Mouse (Mus musculus) spleen, adult 18-20 months (tissue): ENCODE results near the gene Bcl2l14.

Source experiments
- DNase-seq, 2 experiments: peaks; one replicate each; pipeline ENCODE4 v3.0.0; 2022; ENCODE audit warnings: mixed read lengths in 2 of 2

Bcl2l14 gene

DNA sequence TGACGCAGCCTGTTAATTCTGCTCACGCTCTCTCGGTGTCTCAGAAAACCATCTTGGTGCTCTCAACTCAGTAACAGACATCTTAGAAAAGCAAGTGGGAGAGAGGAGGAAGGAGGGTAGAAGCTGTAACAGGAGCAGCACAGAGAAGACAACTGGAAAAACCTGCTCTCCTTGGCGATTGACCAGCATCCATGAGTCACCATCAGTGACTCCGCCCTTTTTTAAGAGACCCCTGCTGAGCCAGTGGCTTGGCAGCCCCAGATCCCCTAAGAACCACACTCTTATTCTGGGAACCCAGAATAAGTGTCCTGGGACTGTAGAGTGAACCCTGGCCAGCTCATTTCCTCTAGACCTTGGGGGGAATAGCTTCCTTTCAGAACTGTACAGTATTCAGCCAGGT lies 11.1 kb downstream of the Bcl2l14 start:
- DNase-seq, result no peak

DNA sequence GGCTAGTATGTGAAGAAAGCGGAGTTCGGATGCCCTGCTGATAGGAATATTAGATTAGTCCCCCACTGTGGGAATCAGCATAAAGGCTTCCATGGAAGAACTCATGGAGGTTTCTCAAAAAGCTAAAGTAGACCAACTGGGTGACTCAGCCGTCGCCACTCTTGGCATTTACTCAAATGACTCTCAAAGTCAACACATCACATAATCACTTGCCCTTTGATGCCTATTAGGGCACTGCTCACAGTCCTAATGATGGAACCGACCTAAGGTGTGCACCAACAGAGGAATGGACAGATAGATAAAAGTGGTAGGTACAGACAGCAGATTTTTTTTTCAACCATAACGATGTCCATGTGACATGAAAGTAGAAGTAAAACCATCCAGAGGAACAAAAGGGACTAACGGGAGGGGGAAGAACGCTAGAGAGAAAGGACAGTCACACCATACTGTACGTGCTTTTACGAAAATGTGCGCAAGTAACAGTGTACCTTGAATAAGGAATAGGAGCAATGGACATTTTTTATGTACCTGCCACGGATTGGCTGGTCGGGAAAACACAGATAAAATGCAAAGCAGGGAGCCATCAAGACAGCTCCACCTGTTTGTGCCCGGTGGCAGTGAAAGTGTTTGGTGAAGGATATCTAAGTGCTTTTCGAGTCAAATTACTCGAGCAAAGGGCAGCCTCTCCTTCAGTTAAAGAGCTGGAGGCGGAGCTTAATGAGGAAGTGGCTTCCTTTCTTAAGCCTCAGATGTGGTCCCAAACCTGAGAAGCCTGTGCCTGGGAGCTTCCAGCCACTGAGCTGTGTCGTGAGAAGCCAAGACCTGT lies 17.8 kb downstream of the Bcl2l14 start:
- peak in 1 of 2 experiments; percentile 7 for DNase-seq

GRCm38 (mm10) chr6:134414532-134414883 lies 18.4 kb downstream of the Bcl2l14 start:
- DNase-seq, result no peak

- no peak for DNase-seq
These were observed 20.5 kb downstream of the Bcl2l14 start for GRCm38 (mm10) chr6:134416556-134417105.

GRCm38 (mm10) chr6:134417886-134418285 lies 21.8 kb downstream of the Bcl2l14 start:
- no peak for DNase-seq

DNA sequence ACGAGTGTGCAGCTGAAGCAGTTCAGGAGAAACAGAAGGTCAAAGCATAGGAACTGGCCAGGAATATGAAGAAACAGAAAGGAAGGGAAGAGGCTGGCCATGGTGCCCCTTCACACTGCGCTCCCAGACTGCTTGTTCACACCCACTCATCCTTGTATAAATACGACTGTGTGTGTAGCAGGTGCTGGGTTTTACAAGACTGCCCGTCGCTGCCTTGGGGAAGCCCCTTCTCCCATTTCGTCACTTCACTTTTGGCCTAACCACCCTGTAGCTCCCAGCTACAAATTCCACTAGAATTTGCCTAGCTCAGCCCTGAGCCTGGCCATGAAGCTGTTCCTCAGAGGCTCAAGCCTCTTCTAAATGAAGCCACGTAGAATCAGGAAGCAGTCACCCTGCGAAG lies 24.3 kb downstream of the Bcl2l14 start:
- no peak for DNase-seq

- no peak for DNase-seq
These were observed 25.8 kb downstream of the Bcl2l14 start for GRCm38 (mm10) chr6:134421921-134422320.

DNA sequence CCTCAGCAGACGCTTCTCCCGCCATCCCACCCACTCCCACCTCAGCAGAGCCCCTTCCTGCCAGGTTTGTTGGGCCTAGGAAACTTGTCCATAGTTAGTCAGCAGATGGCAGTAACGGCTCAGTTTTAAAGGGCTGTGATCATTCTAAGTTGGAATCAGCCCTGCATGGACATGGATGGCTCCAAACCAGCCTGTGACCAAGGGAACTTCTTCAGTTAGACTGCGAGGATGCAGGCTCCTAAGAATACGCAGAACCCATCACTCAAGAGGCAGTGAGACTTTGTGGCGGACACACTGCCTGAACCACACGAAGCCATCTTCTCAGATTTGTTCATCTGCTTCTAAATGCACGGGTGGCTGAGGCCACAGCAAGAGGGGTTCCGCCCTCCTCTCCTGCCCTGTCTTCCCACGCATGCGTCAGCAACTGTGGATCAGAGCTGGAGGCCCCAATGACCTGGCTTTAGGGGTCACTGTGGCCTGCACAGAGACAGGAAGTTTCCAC lies 29.1 kb downstream of the Bcl2l14 start:
- peak in 1 of 2 experiments; percentile 14 for DNase-seq

DNA sequence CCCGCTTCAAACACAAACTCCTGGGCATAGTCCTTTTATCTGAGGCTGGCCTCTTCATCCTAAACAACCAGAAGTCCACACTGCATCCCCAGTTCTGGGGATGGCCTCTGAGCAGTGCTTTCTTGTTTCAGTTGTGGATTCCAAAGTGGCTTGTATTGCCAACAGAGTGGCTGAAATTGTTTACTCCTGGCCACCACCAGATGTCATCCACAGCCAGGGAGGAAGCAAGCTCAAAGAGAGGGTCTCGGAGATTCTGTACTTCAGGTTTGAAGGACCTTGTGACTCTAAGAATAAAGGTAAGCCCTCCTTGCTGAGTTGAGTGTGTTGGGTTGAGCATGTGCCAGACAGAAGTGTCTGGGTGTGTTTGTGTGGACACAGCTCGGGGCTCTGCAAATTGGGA lies 31.0 kb downstream of the Bcl2l14 start:
- no peak for DNase-seq

GRCm38 (mm10) chr6:134428455-134428854 lies 32.3 kb downstream of the Bcl2l14 start:
- DNase-seq, result no peak

DNA sequence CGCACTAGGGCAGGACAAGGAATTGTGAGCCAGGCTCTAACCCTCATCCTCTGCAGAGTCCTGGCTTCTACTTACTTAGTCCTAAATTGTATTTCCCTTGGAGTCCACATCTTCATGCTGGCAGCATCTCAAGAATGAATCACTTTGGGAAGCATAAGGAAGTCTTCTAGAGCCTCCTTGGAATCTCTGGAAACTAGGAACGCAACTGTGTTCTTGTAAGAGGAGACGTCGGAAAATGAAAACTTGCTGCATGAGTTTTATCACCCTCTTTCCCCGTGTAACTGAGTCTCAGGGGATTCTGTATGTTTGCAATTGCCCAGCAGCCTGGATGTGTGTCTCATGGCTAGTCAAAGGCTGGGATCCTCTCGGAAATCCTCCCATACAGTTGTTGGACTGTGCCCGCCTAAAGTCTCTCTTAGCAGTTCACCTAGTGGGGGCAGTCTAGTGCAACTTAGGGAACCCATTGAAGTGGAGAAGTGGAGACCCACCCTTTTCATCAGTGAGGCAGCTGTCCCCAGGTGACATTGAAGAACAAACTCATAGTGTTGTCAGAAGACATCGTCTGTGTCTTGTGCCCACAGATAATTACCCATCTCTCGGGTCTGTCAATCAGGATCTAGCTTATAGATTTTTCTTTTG lies 34.2 kb downstream of the Bcl2l14 start:
- DNase-seq, result no peak

- DNase-seq, result no peak
These were observed 35.5 kb downstream of the Bcl2l14 start for GRCm38 (mm10) chr6:134431583-134431982.

DNA sequence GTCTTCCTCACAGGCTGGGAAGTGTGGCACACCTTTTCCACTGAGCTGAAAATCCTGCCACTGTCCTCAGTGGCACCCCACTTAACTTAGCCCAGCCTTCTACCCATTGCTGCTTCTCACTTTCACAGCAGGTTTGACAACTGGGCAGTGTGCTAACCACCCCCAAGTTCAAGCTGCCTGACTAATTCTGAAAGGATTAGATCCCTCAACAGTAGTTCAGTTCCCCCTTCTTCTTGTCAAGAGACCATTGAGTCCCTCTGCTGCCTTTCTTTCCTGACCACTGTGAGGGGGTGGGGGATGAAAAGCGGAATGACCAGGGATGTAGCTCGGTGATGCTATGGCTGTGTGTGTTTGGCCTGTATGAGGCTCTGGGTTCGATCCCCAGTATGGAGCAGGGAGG lies 37.2 kb downstream of the Bcl2l14 start:
- no peak for DNase-seq

DNA sequence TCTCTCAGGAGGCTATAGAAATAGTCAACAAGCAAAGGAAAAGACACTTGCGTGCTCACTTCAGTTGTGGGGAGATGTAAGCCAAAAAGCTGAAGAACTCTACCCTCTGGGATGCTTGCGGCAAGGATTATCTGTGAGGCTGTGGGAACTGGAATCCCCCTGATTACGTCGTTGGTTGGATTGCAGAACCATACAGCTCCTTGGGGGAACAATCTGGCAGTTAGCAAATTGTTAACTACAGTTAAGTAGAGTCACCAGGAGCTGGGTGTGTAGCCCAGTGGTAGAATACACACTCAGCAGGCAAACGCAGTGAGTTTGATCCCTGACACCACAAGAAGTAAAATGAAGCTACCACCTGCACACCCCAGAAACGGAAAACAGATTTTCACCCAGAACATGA lies 37.9 kb downstream of the Bcl2l14 start:
- DNase-seq, result no peak

- DNase-seq, result no peak
These were observed 38.8 kb downstream of the Bcl2l14 start for GRCm38 (mm10) chr6:134434866-134435390.

GRCm38 (mm10) chr6:134436955-134437354 lies 40.8 kb downstream of the Bcl2l14 start:
- no peak for DNase-seq

DNA sequence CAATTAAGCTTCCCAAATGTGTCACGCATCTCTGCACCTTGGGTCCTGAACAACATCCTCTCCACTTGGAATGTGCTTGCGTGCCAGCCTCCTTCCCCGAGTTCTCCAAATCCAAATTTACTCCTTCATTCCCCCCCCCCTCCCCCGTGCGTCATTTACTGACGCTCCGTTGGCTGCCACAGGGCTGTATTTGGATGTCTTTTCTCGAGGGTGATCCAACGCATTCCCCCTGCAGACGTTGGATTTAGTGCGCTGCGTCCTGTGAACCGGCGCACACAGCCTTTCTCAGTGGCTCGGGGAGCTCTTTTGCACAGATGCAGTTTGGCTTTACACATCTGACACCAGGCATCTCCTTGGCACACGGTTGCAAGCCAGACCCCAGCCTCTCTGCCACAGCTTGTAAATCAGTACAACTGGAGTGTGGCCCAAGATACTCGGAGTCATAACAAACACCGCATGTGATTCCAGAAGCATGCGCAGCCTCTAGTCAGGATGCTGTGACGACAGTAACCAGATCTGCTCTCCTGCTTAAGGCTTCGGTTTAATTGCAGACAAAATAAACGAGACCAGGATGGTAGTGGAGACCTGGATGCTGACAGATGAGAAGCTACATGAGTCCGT lies 43.4 kb downstream of the Bcl2l14 start:
- DNase-seq, result no peak

- DNase-seq, result no peak
These were observed 43.9 kb downstream of the Bcl2l14 start for GRCm38 (mm10) chr6:134440023-134440422.

DNA sequence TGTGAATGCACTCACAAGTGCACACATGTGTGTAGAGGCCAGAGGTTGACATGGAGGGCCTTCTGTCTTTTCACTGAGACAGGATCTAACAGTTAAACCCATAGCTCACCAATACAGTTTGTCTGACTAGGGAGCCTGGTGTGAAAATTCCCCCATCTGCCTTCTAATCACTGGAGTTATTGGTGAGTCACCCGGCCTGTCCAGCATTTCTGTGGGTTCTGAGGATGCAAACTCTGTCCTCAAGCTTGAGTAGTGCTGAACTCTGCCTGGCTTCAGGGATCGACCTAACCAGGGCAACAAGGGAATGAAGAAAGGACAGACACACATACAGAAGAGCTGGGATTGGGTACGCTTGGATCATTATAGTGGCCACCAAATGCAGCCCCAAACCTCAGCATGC lies 45.6 kb downstream of the Bcl2l14 start:
- DNase-seq, result no peak

GRCm38 (mm10) chr6:134442219-134442618 lies 46.1 kb downstream of the Bcl2l14 start:
- DNase-seq, result no peak

DNA sequence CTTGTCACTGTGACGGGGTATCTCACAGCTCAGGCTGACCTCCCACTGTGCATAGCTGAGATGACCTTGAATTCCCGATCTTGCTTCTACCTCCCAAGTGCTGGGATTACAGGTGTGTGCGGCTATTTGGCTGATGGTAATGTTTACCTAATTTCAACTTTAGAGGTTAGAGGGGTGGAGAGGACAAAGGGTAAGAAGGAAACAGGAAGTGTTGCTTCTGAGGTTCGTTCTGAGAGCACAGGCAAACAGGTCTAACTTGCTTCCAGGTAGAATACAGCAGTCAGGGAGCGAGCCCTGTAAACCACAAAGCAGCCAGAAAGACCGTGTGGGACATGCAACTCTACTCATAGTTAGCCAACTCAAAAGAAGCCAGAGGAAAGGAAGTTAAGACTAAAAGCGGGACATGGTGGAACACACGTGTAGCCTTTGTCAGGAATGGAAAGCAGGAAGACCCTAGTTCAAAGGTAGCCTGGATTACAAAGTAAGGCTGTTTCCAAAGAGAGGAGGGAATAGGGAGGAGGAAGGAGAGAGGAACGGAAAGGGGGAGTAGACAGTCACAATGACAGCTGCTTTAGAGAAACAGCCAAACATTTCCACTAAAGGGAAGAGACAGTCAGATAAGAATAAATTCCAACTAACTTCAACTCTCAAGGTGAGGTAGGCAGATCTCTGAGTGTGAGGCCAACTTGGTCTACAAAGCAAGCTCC lies 47.2 kb downstream of the Bcl2l14 start:
- no peak for DNase-seq

DNA sequence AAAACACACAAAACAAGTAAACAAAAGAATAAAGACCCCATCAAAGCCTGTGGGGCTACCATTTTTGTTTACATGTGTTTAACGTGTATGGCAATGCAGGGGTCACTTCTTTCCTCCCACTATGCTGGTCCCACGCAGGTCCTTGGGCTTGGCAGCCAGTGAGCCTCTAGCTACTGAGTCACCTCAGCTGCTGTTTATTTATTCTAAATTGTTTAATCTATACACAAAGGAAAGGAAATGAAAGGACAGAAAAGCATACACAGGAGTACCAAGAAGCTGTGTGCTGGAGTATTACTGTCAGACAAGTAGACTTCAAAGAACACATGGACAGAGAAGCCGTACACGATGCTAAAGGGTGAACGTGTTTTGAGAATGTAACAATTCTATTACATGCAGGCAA lies 47.8 kb downstream of the Bcl2l14 start:
- DNase-seq, result no peak

DNA sequence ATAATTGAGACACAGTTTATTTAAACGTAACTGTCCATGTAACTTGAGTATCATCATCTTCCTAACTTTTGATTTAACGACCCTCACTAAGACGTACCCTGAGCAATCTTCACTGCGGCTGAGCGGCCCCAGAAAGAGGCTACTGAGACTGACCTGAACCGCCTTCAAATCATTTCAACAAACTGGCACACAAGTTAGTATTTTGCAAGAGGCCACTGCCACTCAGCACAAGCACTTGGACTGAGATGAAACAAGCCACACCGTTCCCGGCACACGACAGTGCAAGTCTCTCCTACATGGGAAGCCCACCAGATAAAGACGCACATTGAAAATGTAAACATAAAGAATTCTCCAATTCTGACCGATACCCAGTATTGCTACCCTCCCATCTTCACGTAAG lies 52.3 kb downstream of the Bcl2l14 start:
- no peak for DNase-seq
